Mouse (Mus musculus): ENCODE data around the gene Tars2.

Tars2 gene

DNA sequence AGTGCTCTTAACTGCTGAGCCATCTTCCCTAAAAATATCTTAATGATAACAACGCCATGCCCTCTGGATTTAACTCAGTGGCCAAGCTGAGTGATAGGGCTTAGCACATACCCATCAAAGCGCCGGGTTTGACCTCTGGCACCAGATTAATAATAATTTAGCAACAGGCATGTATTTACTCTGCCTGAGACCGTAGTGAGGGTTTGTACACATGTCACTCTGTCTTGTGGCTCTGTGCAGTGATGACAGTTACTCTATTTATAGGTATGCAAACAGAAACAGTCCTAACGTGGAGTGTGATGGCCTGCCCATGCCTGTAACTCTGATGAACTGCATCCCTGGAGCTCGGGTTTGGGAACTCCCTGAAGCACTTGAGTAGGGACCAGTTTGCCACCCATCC lies 67.3 kb downstream of the Tars2 start:
- POLR2A ChIA-PET = interaction anchor here in 2 of 4 experiments (0.6 to 56.4 kb wide), 4 partner anchors 9 to 41 kb away, joined by 3 to 4457 read pairs (median 4); partner anchors contain the start of genes Ensa (in 1 of the 2) and Mcl1 (in 1 of the 2)
- CTCF ChIA-PET = interaction anchor here in 1 of 4 experiments (0.9 kb wide), 1 partner anchor 10 kb away, joined by 6 read pairs; no protein-coding TSS in a partner anchor

DNA sequence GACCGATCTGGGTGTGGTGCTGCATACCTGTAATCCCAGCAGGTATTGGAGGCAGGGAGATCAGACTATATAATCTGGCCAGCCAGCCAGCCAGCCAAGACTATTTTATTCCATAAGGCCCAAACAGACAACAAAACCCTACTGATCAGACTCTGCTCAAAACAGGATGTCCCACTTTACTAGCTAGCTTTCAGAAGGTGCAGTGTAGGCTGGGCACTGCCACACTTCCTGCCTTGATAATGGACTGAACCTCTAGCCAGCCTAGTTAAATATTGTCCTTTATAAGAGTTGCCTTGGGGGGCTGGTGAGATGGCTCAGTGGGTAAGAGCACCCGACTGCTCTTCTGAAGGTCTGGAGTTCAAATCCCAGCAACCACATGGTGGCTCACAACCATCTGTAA lies 69.5 kb downstream of the Tars2 start:
- POLR2A ChIA-PET = interaction anchor here in 3 of 4 experiments (0.6 to 56.4 kb wide), 10 partner anchors 10 to 257 kb away, joined by 3 to 4534 read pairs (median 22); partner anchors contain the start of genes Ensa (in 2 of the 3), Mcl1 (in 2 of the 3) and Arnt (in 1 of the 3)
- CTCF ChIA-PET = interaction anchor here in 2 of 4 experiments (0.7 to 1.0 kb wide), 3 partner anchors 12 to 64 kb away, joined by 3 read pairs; no protein-coding TSS in a partner anchor
